ENCODE assay signal across 8 mouse cellular contexts in the genomic region with DNA sequence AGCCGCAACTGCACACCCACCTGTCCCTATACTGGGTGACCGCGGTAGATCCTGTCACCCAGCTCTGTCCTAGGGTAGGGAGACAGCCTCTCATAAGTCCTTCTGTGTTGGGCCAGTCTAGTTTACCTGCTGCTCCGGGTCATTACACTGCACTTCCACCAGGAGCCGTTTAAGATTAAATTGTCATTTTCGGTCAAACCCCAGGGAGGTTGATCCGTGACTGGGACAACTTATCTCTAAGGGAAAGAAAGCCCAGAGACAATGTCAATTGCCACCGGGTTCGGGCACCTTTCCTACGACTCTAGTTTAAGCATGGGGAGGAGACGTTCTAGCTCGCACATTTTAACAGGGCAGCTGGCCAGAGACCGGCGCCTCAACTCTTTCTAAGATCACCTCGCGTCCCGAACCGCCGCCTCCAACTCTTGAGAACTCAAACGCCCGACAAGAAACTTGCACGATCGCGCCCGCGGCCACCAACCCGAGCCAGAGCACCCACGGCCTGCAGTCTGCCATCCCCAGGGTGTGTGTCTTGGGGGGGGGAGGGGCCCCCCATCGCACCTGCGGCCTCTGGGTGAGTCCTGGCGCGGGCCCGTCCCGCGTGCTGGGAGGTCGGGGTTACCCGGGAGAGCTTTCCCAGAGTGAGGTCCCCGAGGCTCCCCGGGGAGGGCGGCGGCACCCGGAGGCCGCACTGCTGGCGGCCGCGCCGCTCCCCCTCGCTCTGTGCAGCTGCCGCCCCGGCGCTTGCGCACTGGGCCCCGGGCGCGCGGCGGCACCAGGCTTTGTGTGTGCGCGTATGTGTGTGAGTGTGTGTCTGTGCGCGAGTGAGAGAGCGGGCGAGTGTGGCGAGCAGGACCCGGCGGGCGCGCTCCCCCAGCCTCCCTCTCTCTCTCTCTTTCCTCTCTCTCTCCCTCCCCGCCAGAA. TPM values are rescaled to one million over a fixed set of nuclear protein-coding genes. Genes with fewer than 3 reads are reported as not detected.
A peak's percentile ranks its signal among the peaks of the same experiment; 100 is the strongest.
DNase-seq lines count a peak whose midpoint lies in the region; ATAC-seq lines count a peak whose summit lies in the region.

A gene (plus strand): TSS at position 128 of the 921 bp plus-strand sequence.

- intact Hi-C loops in gastrocnemius, postnatal 14 days (cut with DNase I; ENCODE audit: low total_unique reads), result no loop called here

- peak; percentile 41; the same call in 1 of the 2 replicates for ATAC-seq in megakaryocyte, adult 5-6 weeks (ENCODE audit: poor library complexity, severe bottlenecking)

- DNase-seq in adrenal gland, adult (ENCODE audit: inconsistent age in 2 of 2, low spot score in 1 of 2), result peak; percentile 91 to 98
- peak; percentile 93 for DNase-seq in embryo, embryonic 10 days (ENCODE audit: low spot score)
- peak; percentile 91 for DNase-seq in gastrocnemius, postnatal 14 days
- DNase-seq in induced T-regulatory cell, adult 2 months (ENCODE audit: low read depth), result peak; percentile 92
- DNase-seq in left cerebral cortex, adult 8-10 months (ENCODE audit: low spot score in 2 of 2), result peak; percentile 89 to 90
- peak; percentile 95 to 97 for DNase-seq in right cerebral cortex, adult 2 months (ENCODE audit: low spot score in 2 of 2)
- DNase-seq in urinary bladder, postnatal 10 days (ENCODE audit: low spot score), result peak; percentile 79

RNA-seq across cellular contexts. Expression of the gene that starts here (rescaled TPM):
- total RNA-seq in gastrocnemius, postnatal 14 days (2021), result 10 to 100 TPM; 12.7 to 14.6 TPM
- total RNA-seq in left cerebral cortex, adult 8-10 months (2022), result 10 to 100 TPM; 62.3 to 67.1 (median 64.6) TPM
- 3.8 and 4.0 TPM in 2 replicates for total RNA-seq in megakaryocyte, adult 5-6 weeks (2015)
- total RNA-seq in megakaryocyte, adult 5-6 weeks (2017), result 3.8 and 4.7 TPM in 2 replicates

Comparison
In these comparisons a context has a peak if more than half of its experiments do, and no peak if none do; other contexts are left out.
1. Peak in every context shown above with its lines: DNase-seq and ATAC-seq.
2. RNA of the gene that starts here (total RNA-seq): 62.3 to 67.1 TPM in left cerebral cortex, adult 8-10 months; 12.7 to 14.6 TPM in gastrocnemius, postnatal 14 days and 3.8 to 4.7 TPM in megakaryocyte, adult 5-6 weeks; every median in the first group is over 4 times any median in the second.